ENCODE assay signal across 8 mouse cellular contexts in the genomic region with DNA sequence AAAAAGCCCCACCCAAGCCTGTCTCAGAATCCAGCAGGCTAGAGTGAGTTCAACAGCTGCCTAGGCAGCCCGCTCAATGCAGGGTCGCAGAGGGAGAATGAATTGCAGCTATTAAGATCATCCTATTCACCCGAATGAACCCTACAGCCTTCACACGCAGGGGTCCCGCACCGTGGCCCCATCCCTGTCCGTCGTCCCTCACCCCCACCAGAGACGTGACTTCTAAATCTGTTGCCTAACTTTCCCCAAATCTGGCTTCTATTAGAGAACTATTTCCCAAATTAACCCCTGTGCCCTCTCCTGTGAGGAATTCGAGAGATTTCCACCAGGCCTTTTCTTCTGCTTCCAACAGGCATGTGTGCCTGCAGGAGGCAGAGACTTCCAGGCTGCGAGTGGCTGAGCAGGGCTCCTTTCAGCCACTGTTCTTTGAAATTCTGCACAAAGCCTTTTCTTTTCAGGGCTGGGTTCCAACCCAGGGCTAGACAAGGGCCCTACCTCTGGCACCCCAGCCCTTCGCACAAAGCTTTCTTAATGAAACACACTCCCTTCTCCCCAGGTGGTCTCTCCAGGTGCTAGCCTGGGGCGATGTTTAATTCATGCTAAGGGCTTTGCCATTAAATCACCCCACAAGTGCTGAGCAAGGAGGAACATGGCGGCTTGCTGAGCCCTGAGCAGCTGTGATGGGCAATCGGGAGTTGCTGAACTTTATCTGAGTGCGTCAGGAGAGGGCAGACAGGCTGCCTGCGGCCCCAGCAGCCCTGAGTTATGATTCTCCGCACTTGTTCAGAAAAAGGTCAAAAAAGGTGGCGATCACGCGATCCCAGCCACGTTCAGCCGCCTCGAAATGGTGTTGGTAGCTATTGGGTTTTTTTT.
DNase-seq lines count a peak whose midpoint lies in the region; ATAC-seq lines count a peak whose summit lies in the region.
"Had no signal": no experiment of that assay in that cellular context is flagged by ENCODE, and none has a peak within 500 bp of the region (broad histone marks: within the 10 kb centered on the region; RNA-seq: fewer than 3 reads in every experiment).

No protein-coding gene starts in this region.

- peak; percentile 73 for DNase-seq in Muller cell, postnatal 12 days (ENCODE audit: inconsistent ontology term)
- peak; percentile 82 for DNase-seq in embryo, embryonic 10.5 days (ENCODE audit: low spot score)
- no peak for DNase-seq in spleen, postnatal 4 days (ENCODE audit: low spot score in 2 of 2)
- DNase-seq in right cerebral cortex, postnatal 36 days (ENCODE audit: low spot score in 2 of 2) = no peak
- DNase-seq in cerebellum, postnatal 10 days = no peak

- H3K9me3 ChIP-seq in hindbrain, embryonic 13.5 days = no peaks in the 10 kb centered on the region
- H3K9me3 ChIP-seq in midbrain, embryonic 16.5 days (replicated peaks; ENCODE audit: control insufficient read depth, low read length, poor library complexity, severe bottlenecking) = no peaks in the 10 kb centered on the region
- H3K9me3 ChIP-seq: liver, embryonic 15.5 days had no signal

- ATAC-seq in hindbrain, embryonic 13.5 days (ENCODE audit: low FRiP score) = no peak
- ATAC-seq in midbrain, embryonic 16.5 days = peak; percentile 71; the same call in 1 of the 2 replicates

- 5% methylated on average over 24 of the region's 24 CpGs for WGBS in hindbrain, embryonic 13.5 days
- WGBS in midbrain, embryonic 16.5 days = 8% methylated on average over 24 of the region's 24 CpGs

- peaks cover 24% of the 10 kb centered on the region for H3K27me3 ChIP-seq in hindbrain, embryonic 13.5 days
- H3K27me3 ChIP-seq in midbrain, embryonic 16.5 days (ENCODE audit: control insufficient read depth, insufficient read depth, low read depth, low read length) = peaks cover 11% of the 10 kb centered on the region
- H3K27me3 ChIP-seq: liver, embryonic 15.5 days had no signal

- H3K4me1 ChIP-seq in hindbrain, embryonic 13.5 days (replicated peaks) = peaks cover 22% of the 10 kb centered on the region
- peaks cover 9% of the 10 kb centered on the region for H3K4me1 ChIP-seq in midbrain, embryonic 16.5 days (ENCODE audit: control insufficient read depth, insufficient read depth, low read length)
- H3K4me1 ChIP-seq: liver, embryonic 15.5 days had no signal

- H3K27ac ChIP-seq in hindbrain, embryonic 13.5 days = no peak overlapping the region
- no peak overlapping the region for H3K27ac ChIP-seq in midbrain, embryonic 16.5 days (ENCODE audit: low read length)
- H3K27ac ChIP-seq: liver, embryonic 15.5 days had no signal

- H3K4me3 ChIP-seq in hindbrain, embryonic 13.5 days = no peak overlapping the region
- H3K4me3 ChIP-seq in midbrain, embryonic 16.5 days (ENCODE audit: low read depth, low read length) = no peak overlapping the region
- H3K4me3 ChIP-seq: liver, embryonic 15.5 days had no signal

- peak overlapping the region; percentile 34 for H3K4me2 ChIP-seq in hindbrain, embryonic 13.5 days
- no peak overlapping the region for H3K4me2 ChIP-seq in midbrain, embryonic 16.5 days (ENCODE audit: low read length)
- H3K4me2 ChIP-seq: liver, embryonic 15.5 days had no signal

- no peaks in the 10 kb centered on the region for H3K36me3 ChIP-seq in hindbrain, embryonic 13.5 days
- no peaks in the 10 kb centered on the region for H3K36me3 ChIP-seq in midbrain, embryonic 16.5 days (ENCODE audit: control insufficient read depth, insufficient read depth, low read length)
- H3K36me3 ChIP-seq: liver, embryonic 15.5 days had no signal

- H3K9ac ChIP-seq in hindbrain, embryonic 13.5 days = no peak overlapping the region
- H3K9ac ChIP-seq in midbrain, embryonic 16.5 days (ENCODE audit: low read depth, low read length) = no peak overlapping the region
- H3K9ac ChIP-seq: liver, embryonic 15.5 days had no signal

Comparison
In these comparisons a context has a peak if more than half of its experiments do, and no peak if none do; other contexts are left out.
1. DNase-seq: peak in Muller cell, postnatal 12 days (single experiment) and embryo, embryonic 10.5 days (single experiment); none in spleen, postnatal 4 days (0 of 2), right cerebral cortex, postnatal 36 days (0 of 2) and cerebellum, postnatal 10 days (0 of 2).